Mouse (Mus musculus) lung, postnatal 0 days (tissue): Measurements from ENCODE around the gene Pla2g6. TPM values are rescaled to one million over a fixed set of nuclear protein-coding genes. Genes with fewer than 3 reads are reported as not detected.

Source experiments
- ATAC-seq: fragments of 200-750 bp; cut with Nextera tagmentation; 2 replicates; pipeline ENCODE4 v1.8.0; 2017; ENCODE audit warnings: moderate library complexity
- DNase-seq: peaks from one replicate; pipeline ENCODE4 v3.0.0-alpha.2; 2016; ENCODE audit warnings: low spot score
- H3K27ac ChIP-seq: fragments of 300-500 bp; sonication (generic); 2 replicates; pipeline ENCODE4 v1.5.1; 2014; ENCODE audit warnings: antibody characterized with exemption, mild to moderate bottlenecking, low read length, mixed read lengths
- H3K27me3 ChIP-seq: fragments of 300-500 bp; sonication (generic); replicated peaks from 2 replicates; pipeline ENCODE4 v1.6.1; 2014; ENCODE audit warnings: low read length, mixed read lengths; ENCODE audit not compliant: insufficient read depth
- H3K36me3 ChIP-seq: fragments of 300-500 bp; sonication (generic); 2 replicates; pipeline ENCODE4 v1.6.1; 2014; ENCODE audit warnings: low read length, mixed read lengths; ENCODE audit not compliant: insufficient read depth
- H3K4me1 ChIP-seq: fragments of 300-500 bp; sonication (generic); 2 replicates; pipeline ENCODE4 v1.6.1; 2014; ENCODE audit warnings: antibody characterized with exemption, low read depth, low read length, mixed read lengths; ENCODE audit not compliant: insufficient read depth
- H3K4me2 ChIP-seq: fragments of 300-500 bp; sonication (generic); replicated peaks from 2 replicates; pipeline ENCODE4 v1.6.1; 2014; ENCODE audit warnings: low read depth, mild to moderate bottlenecking, low read length, moderate library complexity, mixed read lengths
- H3K4me3 ChIP-seq: fragments of 300-500 bp; sonication (generic); 2 replicates; pipeline ENCODE4 v1.5.1; 2014; ENCODE audit warnings: low read depth, low read length
- H3K9ac ChIP-seq: fragments of 300-500 bp; sonication (generic); replicated peaks from 2 replicates; pipeline ENCODE4 v1.6.1; 2014; ENCODE audit warnings: low read depth, mild to moderate bottlenecking
- H3K9me3 ChIP-seq: fragments of 300-500 bp; sonication (generic); 2 replicates; pipeline ENCODE4 v1.6.1; 2016; ENCODE audit warnings: low read length, mixed read lengths
- CTCF ChIP-seq: IDR thresholded peaks from 2 replicates; pipeline ENCODE4 v1.5.1; 2016; ENCODE audit warnings: antibody characterized with exemption, mild to moderate bottlenecking
- EP300 ChIP-seq: IDR thresholded peaks from 2 replicates; pipeline ENCODE4 v1.6.1; 2016; ENCODE audit warnings: antibody characterized with exemption, mild to moderate bottlenecking, control low read depth
- WGBS: fragments of 180-500 bp; shearing (Covaris S2); extraction: QIAGEN DNeasy Blood & Tissue Kit; methylation state at CpG from one replicate; pipeline ENCODE4 v1.1.7; 2014; 5-methylcytosine and 5-hydroxymethylcytosine counted together
- polyA plus RNA-seq: library from polyadenylated mRNA; unstranded; fragments of >200 nt; fragmentation: Nextera tagmentation; extraction: Ambion mirVana; gene quantifications from 2 replicates; pipeline ENCODE4 v1.2.1, GENCODE M21; 2015

Gene Pla2g6
- polyA plus RNA-seq, 1 experiment from 2014 or later: 11.8 TPM

DNA sequence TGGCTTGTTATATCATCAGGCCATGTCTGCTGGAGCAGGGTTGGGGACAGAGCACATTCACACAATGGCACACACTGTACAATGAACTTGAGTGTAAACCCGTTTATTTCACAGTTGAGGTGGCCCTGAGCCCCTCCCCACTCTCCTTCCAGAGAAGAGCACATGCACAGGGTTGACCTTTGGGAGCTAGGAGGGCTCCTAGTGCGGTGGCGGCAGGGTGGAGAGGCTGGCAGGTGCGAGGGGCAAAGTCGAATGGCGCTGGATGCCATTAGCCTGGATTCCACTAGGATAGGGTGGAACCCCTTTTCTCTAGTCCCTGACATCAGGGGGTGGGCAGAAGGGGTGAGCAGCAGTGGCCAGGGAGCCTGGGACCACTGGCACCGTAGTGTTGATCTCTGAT, 42.0 kb downstream of the Pla2g6 start:
- DNase-seq: no peak
- 85% methylated on average over 7 of the region's 7 CpGs for WGBS
- H3K27me3 ChIP-seq: no peaks in the 10 kb centered on the region
- H3K27ac ChIP-seq: no peak overlapping the region
- no peak overlapping the region for H3K4me3 ChIP-seq
- H3K4me2 ChIP-seq: no peak overlapping the region
- no peaks in the 10 kb centered on the region for H3K9me3 ChIP-seq
- no peaks in the 10 kb centered on the region for H3K36me3 ChIP-seq
- ATAC-seq: no peak
- 0 out of 2 replicates have a peak, but pooled peaks cover 3% of the 10 kb centered on the region for H3K4me1 ChIP-seq
- H3K9ac ChIP-seq: no peak overlapping the region
- TF ChIP-seq CTCF (no peak), EP300 (no peak)

DNA sequence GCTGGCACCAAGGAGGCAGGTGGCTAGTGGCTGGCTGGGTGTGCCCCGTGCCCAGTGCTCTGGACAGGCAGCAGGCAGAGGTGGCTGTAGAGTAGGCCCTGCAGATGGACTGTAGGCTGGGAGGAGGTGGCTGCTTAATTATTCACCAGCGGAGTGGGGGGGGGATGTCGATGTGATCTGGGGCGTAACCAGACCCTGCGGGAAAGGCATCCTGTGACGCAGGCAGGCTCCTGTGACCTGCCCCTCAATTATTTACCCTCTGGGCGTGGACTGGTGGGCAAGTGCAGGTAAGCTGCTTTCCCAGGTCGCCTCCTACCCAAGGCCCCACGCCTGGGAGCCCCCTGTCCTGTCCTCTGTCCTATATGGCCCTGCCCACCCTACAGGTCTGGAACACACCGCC, 42.8 kb downstream of the Pla2g6 start, which contains the start of gene Baiap2l2:
Gene Baiap2l2 (minus strand): TSS at position 139 of the 400 bp plus-strand sequence.
- Histone ChIP-seq H3K36me3 (no peaks in the 10 kb centered on the region), H3K9ac (no peak within 1 kb of the TSS), H3K4me1 (0 out of 2 replicates have a peak, but pooled peaks cover 3% of the 10 kb centered on the region), H3K27ac (no peak within 1 kb of the TSS), H3K4me2 (no peak within 1 kb of the TSS), H3K27me3 (no peaks in the 10 kb centered on the region), H3K4me3 (no peak within 1 kb of the TSS), H3K9me3 (no peaks in the 10 kb centered on the region)
- DNase-seq (peak; percentile 44), ATAC-seq (peak; percentile 38)
- 55% methylated on average over 10 of the region's 10 CpGs for WGBS
- TF ChIP-seq CTCF (no peak), EP300 (no peak)

DNA sequence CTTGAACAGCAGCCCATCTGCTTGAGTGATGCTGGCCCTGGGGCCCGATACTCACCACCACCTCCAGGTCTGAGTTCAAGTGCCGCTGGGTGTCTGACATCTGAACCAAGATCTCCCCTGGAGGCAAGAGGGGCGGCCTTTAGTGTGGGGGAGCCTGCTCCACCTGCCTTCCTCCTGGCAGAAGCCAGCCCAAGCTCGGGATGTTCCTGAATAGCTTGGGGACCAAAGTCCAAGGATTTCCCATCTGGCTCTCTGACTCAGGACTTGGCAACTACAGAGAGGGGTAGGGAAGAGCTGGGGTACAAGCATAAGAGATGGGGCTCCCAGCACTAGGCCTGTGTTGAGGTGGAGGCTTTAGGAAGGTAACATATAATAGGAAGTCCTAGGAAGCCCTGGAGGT, 44.8 kb downstream of the Pla2g6 start:
- 79% methylated on average over 4 of the region's 4 CpGs for WGBS
- Histone ChIP-seq H3K4me3 (no peak overlapping the region), H3K4me2 (no peak overlapping the region), H3K9me3 (no peaks in the 10 kb centered on the region), H3K27ac (no peak overlapping the region), H3K4me1 (0 out of 2 replicates have a peak, but pooled peaks cover 3% of the 10 kb centered on the region), H3K36me3 (no peaks in the 10 kb centered on the region), H3K9ac (no peak overlapping the region), H3K27me3 (no peaks in the 10 kb centered on the region)
- DNase-seq: no peak
- no peak for ATAC-seq
- TF ChIP-seq EP300 (no peak), CTCF (no peak)

GRCm38 (mm10) chr15:79282434-79282833, 45.8 kb downstream of the Pla2g6 start:
- Histone ChIP-seq H3K9ac (no peak overlapping the region), H3K4me2 (no peak overlapping the region), H3K4me1 (0 out of 2 replicates have a peak, but pooled peaks cover 3% of the 10 kb centered on the region), H3K9me3 (no peaks in the 10 kb centered on the region), H3K27me3 (no peaks in the 10 kb centered on the region), H3K36me3 (no peaks in the 10 kb centered on the region), H3K27ac (no peak overlapping the region), H3K4me3 (no peak overlapping the region)
- ATAC-seq (peak; percentile 5; the same call in 1 of the 2 replicates), DNase-seq (peak; percentile 33)
- 50% methylated on average over 5 of the region's 5 CpGs for WGBS
- TF ChIP-seq CTCF (no peak), EP300 (no peak)

GRCm38 (mm10) chr15:79281389-79281788, 46.8 kb downstream of the Pla2g6 start:
- no peaks in the 10 kb centered on the region for H3K27me3 ChIP-seq
- 65% methylated on average over 1 of the region's 1 CpGs for WGBS
- peak overlapping the region; percentile 29 for H3K27ac ChIP-seq
- H3K9me3 ChIP-seq: no peaks in the 10 kb centered on the region
- H3K4me1 ChIP-seq: 0 out of 2 replicates have a peak, but pooled peaks cover 3% of the 10 kb centered on the region
- no peak for TF ChIP-seq CTCF
- TF ChIP-seq EP300: 0 out of 2 replicates have a peak, but pooled peaks have one; percentile 18
- H3K4me3 ChIP-seq: no peak overlapping the region
- DNase-seq (peak; percentile 94), ATAC-seq (peak; percentile 93)
- H3K36me3 ChIP-seq: no peaks in the 10 kb centered on the region
- no peak overlapping the region for H3K4me2 ChIP-seq
- no peak overlapping the region for H3K9ac ChIP-seq

- no peak overlapping the region for H3K27ac ChIP-seq
- no peaks in the 10 kb centered on the region for H3K9me3 ChIP-seq
- TF ChIP-seq EP300 (no peak), CTCF (peak; percentile 70)
- H3K9ac ChIP-seq: no peak overlapping the region
- WGBS: 38% methylated on average over 5 of the region's 5 CpGs
- H3K36me3 ChIP-seq: no peaks in the 10 kb centered on the region
- no peaks in the 10 kb centered on the region for H3K27me3 ChIP-seq
- DNase-seq (peak; percentile 66), ATAC-seq (peak; percentile 66)
- no peak overlapping the region for H3K4me3 ChIP-seq
- no peak overlapping the region for H3K4me2 ChIP-seq
- 0 out of 2 replicates have a peak, but pooled peaks cover 3% of the 10 kb centered on the region for H3K4me1 ChIP-seq
Measured at GRCm38 (mm10) chr15:79280850-79281249, 47.3 kb downstream of the Pla2g6 start.
